Mouse (Mus musculus) gastrocnemius, postnatal 36 days (tissue): ENCODE results near the gene Gm49321. TPM values are rescaled to one million over a fixed set of nuclear protein-coding genes. Genes with fewer than 3 reads are reported as not detected.
A peak's percentile ranks its signal among the peaks of the same experiment; 100 is the strongest.

Source experiments
- DNase-seq, 2 experiments: peaks; one replicate each; pipeline ENCODE4 v3.0.0; 2022
- intact Hi-C: fragments of 180-260 bp; cut with DNase I; formaldehyde crosslinking; loops from one replicate; pipeline ENCODE4 v1.15.1; 2025
- total RNA-seq, 2 experiments: library from RNA; stranded (reverse); gene quantifications; 2 replicates each; pipeline ENCODE4 v1.2.3; 2021

Gm49321 gene
- total RNA-seq, 2 experiments from 2014 or later = 2.5 to 3.5 TPM

GRCm38 (mm10) chr12:73997297-73998127 lies 60.1 kb downstream of the Gm49321 start, which contains the start of gene Syt16:
TSS of gene Syt16 (plus strand) at chr12:73997661.
- DNase-seq = no peak
- intact Hi-C loops = no loop called here

GRCm38 (mm10) chr12:73998128-73998456 lies 60.6 kb downstream of the Gm49321 start:
- intact Hi-C loops = no loop called here
- DNase-seq = no peak

GRCm38 (mm10) chr12:74002449-74002848 lies 65.0 kb downstream of the Gm49321 start:
- intact Hi-C loops = loop anchor here (10.0 kb wide), 1 partner anchor 292 kb away; no protein-coding TSS in a partner anchor
- DNase-seq = no peak

- intact Hi-C loops = loop anchor here (5.0 to 10.0 kb wide), 2 partner anchors 285 to 447 kb away; no protein-coding TSS in a partner anchor
Measured at GRCm38 (mm10) chr12:74009448-74009911, 72.0 kb downstream of the Gm49321 start.

GRCm38 (mm10) chr12:74013739-74014138 lies 76.3 kb downstream of the Gm49321 start:
- intact Hi-C loops = loop anchor here (2.0 kb wide), 1 partner anchor 309 kb away; no protein-coding TSS in a partner anchor
- DNase-seq = peak; percentile 66 to 80

More at GRCm38 (mm10) chr12:74009448-74009911, 72.0 kb downstream of the Gm49321 start:
- DNase-seq = peak in 1 of 2 experiments; percentile 11

GRCm38 (mm10) chr12:74014739-74015270 lies 77.4 kb downstream of the Gm49321 start:
- no peak for DNase-seq
- intact Hi-C loops = loop anchor here (2.0 kb wide), 1 partner anchor 310 kb away; no protein-coding TSS in a partner anchor

- no peak for DNase-seq
- intact Hi-C loops = loop anchor here (2.0 kb wide), 1 partner anchor 311 kb away; no protein-coding TSS in a partner anchor
Measured at GRCm38 (mm10) chr12:74015491-74015890, 78.0 kb downstream of the Gm49321 start.

Other genes with a start within 250 kb of the Gm49321 start
- 10 to 100 TPM; 12.4 to 16.0 TPM for gene Hif1a, start 36.3 kb upstream of the Gm49321 start, total RNA-seq
- 1 to 10 TPM; 3.8 to 5.3 TPM for gene Snapc1, start 26.8 kb downstream of the Gm49321 start, total RNA-seq
- gene Syt16, start 60.0 kb downstream of the Gm49321 start, total RNA-seq = not detected